Mouse (Mus musculus): ENCODE results near the gene Nt5c2. TPM values are rescaled to one million over a fixed set of nuclear protein-coding genes. Genes with fewer than 3 reads are reported as not detected.

Gene Nt5c2
- polyA plus RNA-seq, 1 experiment from 2014 or later: 36.1 TPM

- ATAC-seq (no peak), DNase-seq (no peak)
- Histone ChIP-seq H3K9ac (replicated peaks) (peak overlapping the region; percentile 33; the same call in 1 of the 2 replicates), H3K9me3 (ENCODE audit: low read length) (no peaks in the 10 kb centered on the region), H3K4me2 (ENCODE audit: low read depth, low read length) (no peak overlapping the region), H3K4me3 (ENCODE audit: low read depth, low read length) (no peak overlapping the region), H3K27ac (ENCODE audit: low read depth) (peak overlapping the region; percentile 49), H3K27me3 (ENCODE audit: insufficient read depth, low read length) (no peaks in the 10 kb centered on the region), H3K36me3 (replicated peaks; ENCODE audit: insufficient read depth, low read length) (no peaks in the 10 kb centered on the region), H3K4me1 (ENCODE audit: insufficient read depth) (peaks cover 33% of the 10 kb centered on the region)
- TF ChIP-seq EP300 (IDR thresholded peaks at IDR 0.05; ENCODE audit: low read depth) (no peak), CTCF (IDR thresholded peaks at IDR 0.05; ENCODE audit: low read depth) (no peak; the same call in 1 of the 2 replicates)
- 76% methylated on average over 7 of the region's 7 CpGs for WGBS (ENCODE audit: insufficient replicate concordance)
These were observed 168.9 kb downstream of the Nt5c2 start for GRCm38 (mm10) chr19:46846056-46846455.

DNA sequence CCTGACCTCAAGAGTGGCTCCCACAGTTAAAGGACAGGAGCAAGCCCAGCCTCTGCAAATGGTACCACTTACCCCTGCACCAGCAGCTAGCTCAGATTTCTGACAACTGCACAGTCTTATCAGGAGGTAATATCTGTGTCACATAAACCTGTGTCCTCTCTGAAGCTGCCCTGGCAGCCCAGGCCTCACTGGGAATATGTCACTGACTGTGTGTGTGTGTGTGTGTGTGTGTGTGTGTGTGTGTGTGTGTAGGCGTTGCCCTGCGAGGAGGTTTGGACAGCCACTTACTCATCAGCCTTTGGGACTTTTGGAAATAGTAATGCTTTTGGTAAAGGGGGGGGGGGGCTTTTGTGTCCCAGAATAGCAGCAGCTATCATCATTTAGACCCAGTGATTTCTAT, 171.9 kb downstream of the Nt5c2 start:
- no peak overlapping the region for H3K9ac ChIP-seq (replicated peaks)
- no peaks in the 10 kb centered on the region for H3K9me3 ChIP-seq (ENCODE audit: low read length)
- WGBS (ENCODE audit: insufficient replicate concordance): 69% methylated on average over 2 of the region's 2 CpGs
- peaks cover 15% of the 10 kb centered on the region for H3K4me1 ChIP-seq (ENCODE audit: insufficient read depth)
- H3K27ac ChIP-seq (ENCODE audit: low read depth): no peak overlapping the region
- no peak for ATAC-seq
- H3K4me3 ChIP-seq (ENCODE audit: low read depth, low read length): no peak overlapping the region
- H3K27me3 ChIP-seq (ENCODE audit: insufficient read depth, low read length): no peaks in the 10 kb centered on the region
- H3K36me3 ChIP-seq (replicated peaks; ENCODE audit: insufficient read depth, low read length): no peaks in the 10 kb centered on the region
- no peak overlapping the region for H3K4me2 ChIP-seq (ENCODE audit: low read depth, low read length)
- TF ChIP-seq CTCF (IDR thresholded peaks at IDR 0.05; ENCODE audit: low read depth) (no peak), EP300 (IDR thresholded peaks at IDR 0.05; ENCODE audit: low read depth) (no peak)
- DNase-seq: no peak

- Histone ChIP-seq H3K4me2 (ENCODE audit: low read depth, low read length) (no peak overlapping the region), H3K36me3 (replicated peaks; ENCODE audit: insufficient read depth, low read length) (no peaks in the 10 kb centered on the region), H3K4me3 (ENCODE audit: low read depth, low read length) (no peak overlapping the region), H3K4me1 (ENCODE audit: insufficient read depth) (peaks cover under 1% of the 10 kb centered on the region), H3K27ac (ENCODE audit: low read depth) (no peak overlapping the region), H3K9me3 (ENCODE audit: low read length) (no peaks in the 10 kb centered on the region), H3K27me3 (ENCODE audit: insufficient read depth, low read length) (no peaks in the 10 kb centered on the region), H3K9ac (replicated peaks) (no peak overlapping the region)
- 77% methylated on average over 4 of the region's 4 CpGs for WGBS (ENCODE audit: insufficient replicate concordance)
- DNase-seq: no peak
- TF ChIP-seq CTCF (IDR thresholded peaks at IDR 0.05; ENCODE audit: low read depth) (no peak), EP300 (IDR thresholded peaks at IDR 0.05; ENCODE audit: low read depth) (no peak)
- no peak for ATAC-seq
These were observed 173.9 kb downstream of the Nt5c2 start for GRCm38 (mm10) chr19:46841016-46841415.

- no peak overlapping the region for H3K9ac ChIP-seq (replicated peaks)
- no peak overlapping the region for H3K4me3 ChIP-seq (ENCODE audit: low read depth, low read length)
- TF ChIP-seq EP300 (IDR thresholded peaks at IDR 0.05; ENCODE audit: low read depth): no peak
- no peak for ATAC-seq
- H3K4me2 ChIP-seq (ENCODE audit: low read depth, low read length): no peak overlapping the region
- no peaks in the 10 kb centered on the region for H3K36me3 ChIP-seq (replicated peaks; ENCODE audit: insufficient read depth, low read length)
- H3K9me3 ChIP-seq (ENCODE audit: low read length): no peaks in the 10 kb centered on the region
- H3K27ac ChIP-seq (ENCODE audit: low read depth): no peak overlapping the region
- no peak for DNase-seq
- H3K27me3 ChIP-seq (ENCODE audit: insufficient read depth, low read length): no peaks in the 10 kb centered on the region
- WGBS (ENCODE audit: insufficient replicate concordance): 64% methylated on average over 11 of the region's 11 CpGs
- H3K4me1 ChIP-seq (ENCODE audit: insufficient read depth): no peaks in the 10 kb centered on the region
These were observed 177.5 kb downstream of the Nt5c2 start for GRCm38 (mm10) chr19:46837290-46838079.

- Histone ChIP-seq H3K27ac (ENCODE audit: low read depth) (no peak overlapping the region), H3K4me1 (ENCODE audit: insufficient read depth) (no peaks in the 10 kb centered on the region), H3K9ac (replicated peaks) (no peak overlapping the region), H3K4me3 (ENCODE audit: low read depth, low read length) (no peak overlapping the region), H3K36me3 (replicated peaks; ENCODE audit: insufficient read depth, low read length) (no peaks in the 10 kb centered on the region), H3K27me3 (ENCODE audit: insufficient read depth, low read length) (no peaks in the 10 kb centered on the region), H3K9me3 (ENCODE audit: low read length) (no peaks in the 10 kb centered on the region), H3K4me2 (ENCODE audit: low read depth, low read length) (no peak overlapping the region)
- ATAC-seq (no peak), DNase-seq (no peak)
- 85% methylated on average over 3 of the region's 3 CpGs for WGBS (ENCODE audit: insufficient replicate concordance)
- TF ChIP-seq CTCF (IDR thresholded peaks at IDR 0.05; ENCODE audit: low read depth): no peak
- no peak for TF ChIP-seq EP300 (IDR thresholded peaks at IDR 0.05; ENCODE audit: low read depth)
These were observed 178.9 kb downstream of the Nt5c2 start for GRCm38 (mm10) chr19:46836085-46836484.

GRCm38 (mm10) chr19:46835339-46835738, 179.6 kb downstream of the Nt5c2 start:
- 65% methylated on average over 4 of the region's 4 CpGs for WGBS (ENCODE audit: insufficient replicate concordance)
- Histone ChIP-seq H3K36me3 (replicated peaks; ENCODE audit: insufficient read depth, low read length) (no peaks in the 10 kb centered on the region), H3K4me3 (ENCODE audit: low read depth, low read length) (no peak overlapping the region), H3K9ac (replicated peaks) (no peak overlapping the region), H3K27ac (ENCODE audit: low read depth) (no peak overlapping the region), H3K9me3 (ENCODE audit: low read length) (no peaks in the 10 kb centered on the region), H3K4me1 (ENCODE audit: insufficient read depth) (no peaks in the 10 kb centered on the region), H3K4me2 (ENCODE audit: low read depth, low read length) (no peak overlapping the region), H3K27me3 (ENCODE audit: insufficient read depth, low read length) (no peaks in the 10 kb centered on the region)
- TF ChIP-seq EP300 (IDR thresholded peaks at IDR 0.05; ENCODE audit: low read depth): no peak
- no peak for TF ChIP-seq CTCF (IDR thresholded peaks at IDR 0.05; ENCODE audit: low read depth)
- DNase-seq (no peak), ATAC-seq (no peak)

Measured in liver, postnatal 0 days (tissue).